Mouse (Mus musculus): ENCODE data around the gene Fam222a. TPM values are rescaled to one million over a fixed set of nuclear protein-coding genes. Genes with fewer than 3 reads are reported as not detected.

The Fam222a gene
- polyA plus RNA-seq, 1 experiment from 2014 or later = 9.9 TPM

DNA sequence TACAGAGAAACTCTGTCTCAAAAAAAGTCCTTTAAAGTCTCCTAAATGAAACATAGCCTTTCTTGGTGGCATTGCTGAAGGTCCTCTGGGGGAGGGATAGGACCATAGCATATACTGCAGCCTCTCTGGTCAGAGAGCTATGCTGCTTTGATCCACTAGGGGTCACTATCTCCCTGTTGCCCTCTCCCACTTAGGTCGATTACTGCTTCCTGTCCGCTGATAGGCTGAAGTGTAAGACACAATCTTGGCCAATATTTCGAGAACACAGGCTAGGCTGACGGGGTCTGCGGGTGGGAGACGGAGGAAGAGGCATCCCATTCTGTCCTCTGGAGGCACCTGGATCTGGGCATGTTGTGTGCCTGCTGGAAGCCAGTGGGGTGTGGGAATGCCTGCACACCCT is 52.5 kb downstream of the Fam222a start:
- no peak overlapping the region for H3K4me2 ChIP-seq (replicated peaks)
- H3K27ac ChIP-seq = no peak overlapping the region
- 50% methylated on average over 6 of the region's 6 CpGs for WGBS
- no peaks in the 10 kb centered on the region for H3K9me3 ChIP-seq (replicated peaks)
- no peak overlapping the region for H3K9ac ChIP-seq
- H3K36me3 ChIP-seq = no peaks in the 10 kb centered on the region
- H3K4me1 ChIP-seq = no peaks in the 10 kb centered on the region
- ATAC-seq (ENCODE audit: low FRiP score) = no peak
- no peak overlapping the region for H3K4me3 ChIP-seq
- H3K27me3 ChIP-seq = peaks cover 8% of the 10 kb centered on the region; the same call in 1 of the 2 replicates

DNA sequence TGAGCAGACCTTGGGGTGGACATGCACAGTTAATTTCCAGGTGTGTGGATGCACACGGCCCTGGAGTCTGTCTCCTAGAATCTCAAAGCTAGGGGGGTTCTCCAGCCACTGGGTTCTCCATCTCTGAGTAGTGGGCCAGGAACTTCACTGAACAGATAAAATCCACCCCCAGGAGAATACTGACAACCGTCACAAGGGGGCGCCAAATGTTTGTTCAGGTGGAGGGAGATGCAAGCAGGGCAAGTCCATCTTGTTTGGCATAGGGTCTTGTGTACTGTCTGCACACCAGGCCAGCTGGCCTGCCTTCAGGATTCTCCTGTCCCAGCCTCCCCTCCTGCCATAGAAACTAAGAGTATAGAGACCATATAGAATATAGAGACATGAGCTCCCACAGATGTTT is 57.8 kb downstream of the Fam222a start:
- Histone ChIP-seq H3K9me3 (replicated peaks) (no peaks in the 10 kb centered on the region), H3K36me3 (no peaks in the 10 kb centered on the region), H3K27ac (no peak overlapping the region), H3K4me3 (no peak overlapping the region), H3K9ac (no peak overlapping the region), H3K4me1 (no peaks in the 10 kb centered on the region), H3K4me2 (replicated peaks) (no peak overlapping the region), H3K27me3 (peaks cover 12% of the 10 kb centered on the region; the same call in 1 of the 2 replicates)
- WGBS = 29% methylated on average over 3 of the region's 3 CpGs
- ATAC-seq (ENCODE audit: low FRiP score) = no peak

DNA sequence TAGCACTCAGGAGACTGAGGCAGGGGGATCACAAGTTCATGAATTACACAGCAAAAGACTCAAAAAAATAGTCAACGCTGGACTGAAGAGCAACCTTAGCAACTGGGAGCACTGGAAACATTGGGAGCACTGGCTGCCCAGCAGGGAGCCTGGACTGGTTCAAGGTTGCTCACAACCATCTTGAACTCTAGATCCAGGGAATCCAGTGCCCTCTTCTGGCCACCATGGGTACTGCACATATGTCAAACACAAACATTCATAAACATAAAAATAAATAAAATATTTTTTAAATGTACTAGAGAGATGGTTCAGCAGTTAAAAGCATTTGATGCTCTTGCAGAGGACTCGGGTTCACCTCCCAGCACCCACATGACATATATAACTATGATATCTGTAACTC is 63.5 kb downstream of the Fam222a start:
- no peaks in the 10 kb centered on the region for H3K36me3 ChIP-seq
- H3K27me3 ChIP-seq = 0 out of 2 replicates have a peak, but pooled peaks cover 6% of the 10 kb centered on the region
- no peak overlapping the region for H3K4me2 ChIP-seq (replicated peaks)
- no peak overlapping the region for H3K27ac ChIP-seq
- WGBS = 54% methylated on average over 2 of the region's 2 CpGs
- no peak overlapping the region for H3K4me3 ChIP-seq
- no peak for ATAC-seq (ENCODE audit: low FRiP score)
- no peak overlapping the region for H3K9ac ChIP-seq
- no peaks in the 10 kb centered on the region for H3K9me3 ChIP-seq (replicated peaks)
- H3K4me1 ChIP-seq = no peaks in the 10 kb centered on the region

DNA sequence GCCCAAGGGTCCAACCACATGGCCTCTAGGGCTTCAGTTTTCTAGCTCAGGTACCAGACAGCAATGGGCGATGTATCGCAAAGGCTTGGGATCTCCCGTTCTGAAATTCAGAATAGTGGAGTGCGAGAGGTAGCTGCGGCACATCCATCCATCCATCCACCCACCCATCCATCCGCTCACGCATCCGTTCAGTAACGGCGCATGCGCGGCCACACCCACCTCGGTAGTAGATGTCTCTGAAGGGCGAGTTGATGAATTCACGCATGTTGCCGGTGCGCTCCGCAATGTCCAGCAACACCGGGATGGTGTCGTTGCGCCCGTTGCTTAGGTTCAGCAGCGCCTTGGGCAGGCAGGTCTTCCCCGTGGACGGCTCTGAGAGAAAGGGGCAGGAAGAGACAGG is 68.3 kb downstream of the Fam222a start:
- H3K4me3 ChIP-seq = no peak overlapping the region
- no peaks in the 10 kb centered on the region for H3K36me3 ChIP-seq
- H3K27ac ChIP-seq = no peak overlapping the region
- H3K4me1 ChIP-seq = peaks cover 5% of the 10 kb centered on the region; the same call in 1 of the 2 replicates
- peaks cover 16% of the 10 kb centered on the region for H3K27me3 ChIP-seq
- no peak overlapping the region for H3K9ac ChIP-seq
- no peak for ATAC-seq (ENCODE audit: low FRiP score)
- H3K9me3 ChIP-seq (replicated peaks) = no peaks in the 10 kb centered on the region
- H3K4me2 ChIP-seq (replicated peaks) = no peak overlapping the region
- WGBS = 82% methylated on average over 25 of the region's 25 CpGs

DNA sequence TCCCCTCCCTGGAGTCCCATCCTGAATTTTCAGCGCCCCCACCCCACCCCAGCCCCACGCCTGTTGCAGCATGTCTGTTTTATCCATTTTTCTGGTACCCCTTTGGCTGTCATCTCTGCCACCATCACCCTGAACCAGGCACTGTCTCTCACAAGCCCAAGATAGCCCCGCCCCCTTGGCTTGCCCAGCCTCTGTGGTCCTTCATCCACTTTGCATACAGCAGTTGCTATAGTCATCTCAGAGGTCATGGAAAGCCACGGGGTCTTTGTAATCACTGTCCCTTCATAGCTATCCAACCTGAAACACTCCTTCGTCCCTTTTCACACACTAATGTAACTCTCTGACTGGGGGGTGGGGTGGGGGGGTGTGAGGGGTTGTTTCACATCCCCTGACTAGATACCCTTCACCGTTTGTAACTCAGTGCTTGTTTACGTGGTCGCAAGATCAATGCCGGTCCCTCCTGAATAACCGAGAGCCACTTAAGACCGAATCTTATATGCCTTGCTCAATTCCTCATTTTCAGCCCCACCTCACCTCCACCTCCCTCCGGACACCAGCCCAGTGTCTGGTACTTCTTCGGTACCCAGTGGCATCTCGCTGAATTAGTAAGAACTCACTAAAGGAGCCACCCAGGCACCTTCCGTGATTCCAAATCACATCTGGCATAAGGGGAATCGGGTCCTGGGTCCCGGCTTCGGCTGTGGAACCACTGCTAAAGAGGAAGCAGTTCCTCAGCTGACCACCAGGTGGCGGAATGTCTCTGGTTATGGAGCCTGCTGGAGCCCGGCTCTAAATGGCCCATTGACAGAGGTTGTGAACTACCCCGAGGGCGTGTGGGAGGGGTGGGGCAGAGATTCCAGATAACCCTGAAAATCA is 71.2 kb downstream of the Fam222a start:
- Histone ChIP-seq H3K36me3 (no peaks in the 10 kb centered on the region), H3K27me3 (peaks cover 16% of the 10 kb centered on the region), H3K4me2 (replicated peaks) (peak overlapping the region; percentile 46), H3K4me3 (no peak overlapping the region), H3K27ac (no peak overlapping the region), H3K9ac (no peak overlapping the region), H3K4me1 (peaks cover 5% of the 10 kb centered on the region; the same call in 1 of the 2 replicates), H3K9me3 (replicated peaks) (no peaks in the 10 kb centered on the region)
- peak; percentile 82 for ATAC-seq (ENCODE audit: low FRiP score)
- 19% methylated on average over 22 of the region's 22 CpGs for WGBS

DNA sequence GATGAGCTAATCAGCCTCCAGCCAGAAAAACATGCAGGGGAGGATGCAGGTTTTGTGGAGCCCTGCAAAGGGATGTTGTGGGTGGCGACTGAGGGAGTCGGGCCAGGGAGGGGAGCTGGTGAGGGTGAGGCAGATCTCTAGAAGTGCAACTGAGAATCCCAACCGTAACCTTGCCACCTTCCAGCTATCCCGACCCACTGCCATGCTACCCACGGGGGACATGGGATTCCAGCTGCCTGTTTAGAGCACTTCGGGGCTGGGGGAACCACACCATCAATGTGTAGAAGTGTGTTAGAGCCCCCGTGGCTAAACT is 71.8 kb downstream of the Fam222a start:
- Histone ChIP-seq H3K9ac (no peak overlapping the region), H3K27me3 (peaks cover 16% of the 10 kb centered on the region), H3K36me3 (no peaks in the 10 kb centered on the region), H3K4me2 (replicated peaks) (peak overlapping the region; percentile 46; the same call in 1 of the 2 replicates), H3K27ac (no peak overlapping the region), H3K9me3 (replicated peaks) (no peaks in the 10 kb centered on the region), H3K4me3 (no peak overlapping the region), H3K4me1 (peaks cover 5% of the 10 kb centered on the region; the same call in 1 of the 2 replicates)
- ATAC-seq (ENCODE audit: low FRiP score) = peak; percentile 47; the same call in 1 of the 2 replicates
- 29% methylated on average over 7 of the region's 7 CpGs for WGBS

DNA sequence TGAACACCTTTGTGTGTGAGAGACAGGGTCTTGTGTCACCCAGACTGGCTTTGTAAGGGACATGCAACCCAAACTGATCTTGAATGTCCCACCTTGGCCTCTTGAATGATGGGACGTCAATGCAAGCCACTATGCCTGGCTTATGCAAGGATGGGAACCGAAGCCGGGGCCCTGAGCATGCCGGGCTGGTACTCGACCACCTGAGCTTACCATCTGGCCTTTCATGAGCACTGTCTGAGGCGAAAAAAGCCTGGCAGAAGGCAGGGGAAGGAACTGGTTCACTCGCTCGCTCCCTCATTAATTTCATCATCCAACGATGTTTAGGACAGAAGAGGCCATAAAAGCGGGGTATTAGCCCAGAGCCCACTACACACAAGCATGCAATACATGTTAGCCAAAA is 73.0 kb downstream of the Fam222a start:
- Histone ChIP-seq H3K9me3 (replicated peaks) (no peaks in the 10 kb centered on the region), H3K27me3 (peaks cover 14% of the 10 kb centered on the region), H3K4me3 (no peak overlapping the region), H3K9ac (no peak overlapping the region; the same call in 1 of the 2 replicates), H3K36me3 (no peaks in the 10 kb centered on the region), H3K4me1 (peaks cover 8% of the 10 kb centered on the region; the same call in 1 of the 2 replicates), H3K4me2 (replicated peaks) (no peak overlapping the region), H3K27ac (no peak overlapping the region)
- WGBS = 78% methylated on average over 10 of the region's 10 CpGs
- ATAC-seq (ENCODE audit: low FRiP score) = no peak

DNA sequence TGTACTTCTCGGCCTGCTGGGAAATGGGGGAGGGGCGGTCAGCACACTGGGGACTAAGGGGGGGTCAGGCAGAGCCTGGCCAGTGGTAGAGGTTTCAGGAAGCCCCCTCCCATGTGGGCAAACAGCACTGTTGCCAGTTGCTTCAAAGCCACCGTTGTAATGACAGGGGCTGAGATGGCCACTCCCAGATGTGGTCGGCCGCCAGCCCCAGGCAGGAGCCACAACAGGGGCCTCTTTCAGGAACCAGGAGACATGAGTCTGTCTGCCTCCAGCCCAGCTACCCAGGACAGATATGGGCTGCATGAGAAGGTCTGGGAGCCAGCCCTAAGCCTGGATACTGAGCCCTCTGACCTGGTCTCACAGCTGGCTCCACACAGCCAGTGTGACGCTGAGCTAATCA is 77.1 kb downstream of the Fam222a start:
- Histone ChIP-seq H3K4me3 (no peak overlapping the region), H3K9me3 (replicated peaks) (no peaks in the 10 kb centered on the region), H3K27me3 (peaks cover 19% of the 10 kb centered on the region), H3K4me2 (replicated peaks) (no peak overlapping the region; the same call in 1 of the 2 replicates), H3K27ac (no peak overlapping the region), H3K9ac (no peak overlapping the region), H3K4me1 (peaks cover 16% of the 10 kb centered on the region; the same call in 1 of the 2 replicates), H3K36me3 (no peaks in the 10 kb centered on the region)
- ATAC-seq (ENCODE audit: low FRiP score) = no peak
- WGBS = 55% methylated on average over 6 of the region's 6 CpGs

DNA sequence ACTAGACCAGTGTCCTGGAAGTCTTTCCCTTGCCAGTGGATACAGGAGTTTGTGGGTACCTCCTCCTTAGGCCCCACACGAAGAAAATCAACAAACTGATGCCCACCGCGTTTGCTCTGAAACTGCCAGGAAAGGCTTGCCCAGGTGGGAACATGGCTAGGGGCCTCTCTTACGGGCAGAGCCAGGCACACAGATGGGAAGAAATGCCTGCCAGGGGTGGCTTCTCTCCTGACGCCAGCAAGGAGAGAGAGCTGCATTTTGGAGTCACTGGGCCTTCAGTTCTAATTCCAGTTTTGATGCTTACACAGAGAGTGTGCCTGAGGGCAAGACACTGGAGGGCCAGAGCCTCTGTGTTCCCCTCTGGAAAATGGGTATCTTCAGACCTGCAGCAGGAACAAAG is 78.1 kb downstream of the Fam222a start:
- Histone ChIP-seq H3K9ac (no peak overlapping the region), H3K9me3 (replicated peaks) (no peaks in the 10 kb centered on the region), H3K27me3 (peaks cover 22% of the 10 kb centered on the region), H3K4me3 (no peak overlapping the region), H3K4me2 (replicated peaks) (no peak overlapping the region), H3K36me3 (no peaks in the 10 kb centered on the region), H3K27ac (no peak overlapping the region), H3K4me1 (peaks cover 26% of the 10 kb centered on the region)
- no peak for ATAC-seq (ENCODE audit: low FRiP score)
- 86% methylated on average over 5 of the region's 5 CpGs for WGBS

DNA sequence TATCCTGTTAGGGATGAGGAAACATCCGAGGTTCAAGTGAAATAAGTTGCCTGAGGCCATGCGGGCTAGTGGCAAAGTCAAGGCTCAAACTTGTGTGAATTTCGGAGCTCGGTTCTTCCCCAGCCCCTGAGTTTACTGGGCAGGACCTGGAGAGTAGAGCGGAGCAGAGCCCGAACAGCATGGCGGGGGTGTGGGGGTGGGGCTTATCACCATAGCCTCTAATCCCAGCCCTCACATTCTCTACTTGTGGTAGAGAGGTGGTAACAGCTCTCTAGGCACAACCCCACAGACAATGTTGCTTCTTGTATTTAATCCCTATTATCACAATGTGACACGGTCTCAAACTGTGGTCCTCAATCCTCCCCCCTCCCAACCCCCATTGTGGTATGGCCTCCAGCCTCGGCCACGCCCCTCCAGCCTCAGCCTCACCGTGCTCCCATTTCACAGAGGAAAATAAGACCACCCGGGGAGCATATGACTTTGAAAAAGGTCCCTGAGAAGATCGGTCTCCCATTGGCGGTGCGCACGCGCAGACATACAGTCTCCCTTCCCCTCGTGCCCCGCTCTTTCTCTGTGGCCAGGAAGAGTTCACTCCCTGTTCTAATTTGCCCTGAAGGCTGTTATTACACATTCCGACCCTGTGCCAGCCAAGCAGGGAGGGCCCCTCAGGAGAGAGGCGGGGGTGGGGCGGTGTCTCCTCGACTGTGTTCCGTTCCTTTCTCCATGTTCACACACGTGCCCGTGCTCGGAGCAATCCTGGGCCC is 79.6 kb downstream of the Fam222a start:
- peak; percentile 49 for ATAC-seq (ENCODE audit: low FRiP score)
- H3K27ac ChIP-seq = no peak overlapping the region
- H3K4me1 ChIP-seq = peaks cover 31% of the 10 kb centered on the region
- peak overlapping the region; percentile 52 for H3K4me2 ChIP-seq (replicated peaks)
- H3K4me3 ChIP-seq = peak overlapping the region; percentile 23
- no peaks in the 10 kb centered on the region for H3K36me3 ChIP-seq
- WGBS = 4% methylated on average over 27 of the region's 27 CpGs
- no peak overlapping the region; the same call in 1 of the 2 replicates for H3K9ac ChIP-seq
- H3K27me3 ChIP-seq = peaks cover 22% of the 10 kb centered on the region
- no peaks in the 10 kb centered on the region for H3K9me3 ChIP-seq (replicated peaks)

DNA sequence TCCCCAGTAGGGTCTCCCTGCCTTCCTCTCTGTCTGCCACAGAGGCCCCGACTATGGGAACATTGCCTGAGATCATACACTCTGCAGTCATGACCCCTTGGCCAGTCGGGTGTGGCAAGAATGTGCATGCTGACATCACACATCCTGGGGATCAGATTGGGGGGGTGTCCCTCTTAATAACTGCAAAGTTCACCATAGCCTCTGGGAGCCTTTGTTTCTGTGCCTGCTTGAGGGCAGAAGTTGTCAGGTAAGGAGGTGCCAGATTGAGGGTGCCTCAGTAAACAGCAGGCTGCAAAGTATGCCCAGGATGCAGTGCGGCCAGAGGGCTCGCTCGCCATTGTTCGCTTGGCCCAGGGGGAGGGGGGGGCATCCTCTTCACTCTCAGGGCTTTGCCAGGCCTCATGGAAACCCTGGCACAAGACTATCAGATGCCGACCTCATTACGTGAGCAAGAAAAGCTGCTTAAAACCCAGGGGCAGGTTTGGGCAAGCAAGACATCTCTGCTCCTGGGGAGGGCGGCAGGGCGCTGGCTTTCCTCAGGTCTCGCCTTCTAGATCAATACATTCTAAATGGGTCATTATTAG is 81.0 kb downstream of the Fam222a start:
- Histone ChIP-seq H3K9ac (no peak overlapping the region), H3K27me3 (peaks cover 22% of the 10 kb centered on the region), H3K4me1 (peaks cover 31% of the 10 kb centered on the region), H3K27ac (no peak overlapping the region), H3K36me3 (no peaks in the 10 kb centered on the region), H3K4me3 (no peak overlapping the region), H3K4me2 (replicated peaks) (no peak overlapping the region), H3K9me3 (replicated peaks) (no peaks in the 10 kb centered on the region)
- WGBS = 68% methylated on average over 11 of the region's 11 CpGs
- no peak for ATAC-seq (ENCODE audit: low FRiP score)

DNA sequence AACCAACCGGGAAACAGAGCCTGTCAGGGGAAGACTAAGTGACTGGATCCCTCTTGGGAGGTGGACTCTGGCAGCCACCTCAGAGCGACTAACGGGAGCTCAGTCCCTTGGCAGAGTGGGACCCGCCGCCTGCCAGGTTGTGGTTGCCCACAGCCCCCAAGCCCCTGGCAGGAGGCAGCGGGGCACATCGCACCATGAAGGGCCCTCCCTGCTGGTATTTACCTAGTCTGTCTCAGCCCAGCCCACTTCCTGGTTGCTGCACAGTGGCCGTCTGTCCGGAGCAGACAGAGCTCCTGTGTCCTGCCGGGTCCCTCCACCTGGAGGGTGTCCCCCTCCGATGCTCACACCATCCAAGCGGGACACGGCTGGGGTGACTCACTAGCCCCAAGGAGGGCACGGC is 83.2 kb downstream of the Fam222a start:
- WGBS = 49% methylated on average over 14 of the region's 14 CpGs
- H3K4me3 ChIP-seq = no peak overlapping the region
- H3K4me2 ChIP-seq (replicated peaks) = 0 out of 2 replicates have a peak overlapping the region, but pooled peaks have one; percentile 13
- H3K27me3 ChIP-seq = peaks cover 31% of the 10 kb centered on the region
- peaks cover 28% of the 10 kb centered on the region for H3K4me1 ChIP-seq
- H3K9me3 ChIP-seq (replicated peaks) = no peaks in the 10 kb centered on the region
- peak overlapping the region; percentile 25; the same call in 1 of the 2 replicates for H3K9ac ChIP-seq
- no peak for ATAC-seq (ENCODE audit: low FRiP score)
- no peaks in the 10 kb centered on the region for H3K36me3 ChIP-seq
- 0 out of 2 replicates have a peak overlapping the region, but pooled peaks have one; percentile 12 for H3K27ac ChIP-seq
